In genomic region chr11:46052105-46052659, GRCm38 (mm10) we compare ENCODE assay signal across 8 mouse cellular contexts. TPM values are rescaled to one million over a fixed set of nuclear protein-coding genes. Genes with fewer than 3 reads are reported as not detected.
DNase-seq lines count a peak whose midpoint lies in the region; ATAC-seq and TF ChIP-seq lines count a peak whose summit lies in the region.
"Not testable (repeated sequence)": the region's sequence is repeated elsewhere in the genome, so short reads cannot be mapped to it uniquely, and the experiment has no call there.

Gene Gm12166 (minus strand): TSS chr11:46052321.

- H3K36me3 ChIP-seq in hindbrain, embryonic 11.5 days (ENCODE audit: control insufficient read depth, insufficient read depth, low read length) = not testable (repeated sequence)

- not testable (repeated sequence) for H3K4me1 ChIP-seq in hindbrain, embryonic 11.5 days (replicated peaks; ENCODE audit: control insufficient read depth, insufficient read depth, low read length)

- ATAC-seq in hindbrain, embryonic 11.5 days (ENCODE audit: low FRiP score) = not testable (repeated sequence)
- ATAC-seq in megakaryocyte progenitor cell, adult 5-6 weeks (replicated peaks; ENCODE audit: poor library complexity) = peak; percentile 78

- 35% methylated on average over 19 of the region's 19 CpGs for WGBS in hindbrain, embryonic 11.5 days

- H3K27ac ChIP-seq in gastrocnemius, adult 2 months; hindbrain, embryonic 11.5 days (ENCODE audit: low read depth, low read length): not testable (repeated sequence)

- TF ChIP-seq CTCF in gastrocnemius, adult 2 months (IDR thresholded peaks at IDR 0.05) = peak; percentile 75

- intact Hi-C loops in gastrocnemius, adult 2 months (cut with DNase I) = loop anchor here (1.0 to 2.0 kb wide), 2 partner anchors 76 to 163 kb away; no protein-coding TSS in a partner anchor

- not testable (repeated sequence) for H3K4me2 ChIP-seq in hindbrain, embryonic 11.5 days (replicated peaks; ENCODE audit: low read depth, low read length)

- not testable (repeated sequence) for H3K9ac ChIP-seq in hindbrain, embryonic 11.5 days (ENCODE audit: low read depth, low read length)

- not testable (repeated sequence) for H3K9me3 ChIP-seq in hindbrain, embryonic 11.5 days (ENCODE audit: control insufficient read depth, low read length)

- H3K4me3 ChIP-seq in gastrocnemius, adult 2 months; hindbrain, embryonic 11.5 days (ENCODE audit: low read depth, low read length): not testable (repeated sequence)

- not testable (repeated sequence) for H3K27me3 ChIP-seq in hindbrain, embryonic 11.5 days (ENCODE audit: control insufficient read depth, insufficient read depth, low read length)

- peak; percentile 32 for DNase-seq in 3134 (ENCODE audit: extremely low read depth, insufficient read length, low spot score)
- DNase-seq in ZHBTc4 (ENCODE audit: low read depth, low spot score) = peak; percentile 79
- peak; percentile 61 for DNase-seq in cerebellum, adult 9-10 months
- peak; percentile 76 for DNase-seq in gastrocnemius, adult 2 months
- peak; percentile 58 for DNase-seq in hindbrain, embryonic 11.5 days (ENCODE audit: low spot score)
- DNase-seq in layer of hippocampus, adult 9-11 months = peak; percentile 30
- DNase-seq in spleen, postnatal 14 days (ENCODE audit: low spot score in 2 of 2) = peak; percentile 29 to 63

RNA-seq across cellular contexts. Expression of gene Gm12166, which starts in this region (rescaled TPM):
- under 1 TPM; 0.64 to 0.99 TPM for total RNA-seq in gastrocnemius, adult 2 months (2021)
- polyA plus RNA-seq in hindbrain, embryonic 11.5 days (2014; fragmentation: Nextera tagmentation; extraction: Ambion mirVana) = 2.7 and 4.1 TPM in 2 replicates
- 18.5 and 19.4 TPM in 2 replicates for total RNA-seq in megakaryocyte progenitor cell, adult 5-6 weeks (2015)
- 13.0 and 26.7 TPM in 2 replicates for total RNA-seq in megakaryocyte progenitor cell, adult 5-6 weeks (2017)

Comparison
In these comparisons a context has a peak if more than half of its experiments do, and no peak if none do; other contexts are left out.
1. RNA of gene Gm12166 (total RNA-seq): 13.0 to 26.7 TPM in megakaryocyte progenitor cell, adult 5-6 weeks; 0.64 to 0.99 TPM in gastrocnemius, adult 2 months; every median in the first group is over 4 times any median in the second.
2. Peak in DNase-seq in gastrocnemius, adult 2 months; RNA of the gene not detected or under 1 TPM.
3. Peak in every context shown above with its lines, with median percentiles within 50 percentile points of each other: DNase-seq.